Mouse (Mus musculus): Measurements from ENCODE around the gene Tuba1b. TPM values are rescaled to one million over a fixed set of nuclear protein-coding genes. Genes with fewer than 3 reads are reported as not detected.
"Not testable (repeated sequence)": the region's sequence is repeated elsewhere in the genome, so short reads cannot be mapped to it uniquely, and the experiment has no call there.

Tuba1b gene
- polyA plus RNA-seq, 1 experiment from 2014 or later, result 1,719 TPM

- H3K9ac ChIP-seq (ENCODE audit: low read length), result peak overlapping the region; percentile 88
- H3K27ac ChIP-seq (ENCODE audit: low read depth, low read length), result peak overlapping the region; percentile 99
- H3K4me3 ChIP-seq (ENCODE audit: low read depth, low read length), result peak overlapping the region; percentile 69
- 10% methylated on average over 8 of the region's 9 CpGs for WGBS
- ATAC-seq, result 0 out of 2 replicates have a peak, but pooled peaks have one; percentile 16
- H3K9me3 ChIP-seq (replicated peaks; ENCODE audit: control insufficient read depth, low read length); H3K27me3 ChIP-seq (replicated peaks; ENCODE audit: control insufficient read depth, insufficient read depth, low read length); DNase-seq (ENCODE audit: low spot score): not testable (repeated sequence)
- H3K4me1 ChIP-seq (ENCODE audit: control insufficient read depth, insufficient read depth, low read length), result peaks cover 16% of the 10 kb centered on the region
- peak overlapping the region; percentile 96 for H3K4me2 ChIP-seq (ENCODE audit: low read length)
- peaks cover 19% of the 10 kb centered on the region for H3K36me3 ChIP-seq (ENCODE audit: control insufficient read depth, insufficient read depth, low read length)
Measured at GRCm38 (mm10) chr15:98933004-98933671, 1.2 kb downstream of the Tuba1b start.

GRCm38 (mm10) chr15:98930998-98931397 is 3.4 kb downstream of the Tuba1b start:
- H3K36me3 ChIP-seq (ENCODE audit: control insufficient read depth, insufficient read depth, low read length), result peaks cover 19% of the 10 kb centered on the region
- no peak overlapping the region for H3K4me2 ChIP-seq (ENCODE audit: low read length)
- no peaks in the 10 kb centered on the region for H3K27me3 ChIP-seq (replicated peaks; ENCODE audit: control insufficient read depth, insufficient read depth, low read length)
- ATAC-seq (no peak), DNase-seq (ENCODE audit: low spot score) (no peak)
- H3K4me1 ChIP-seq (ENCODE audit: control insufficient read depth, insufficient read depth, low read length), result peaks cover 16% of the 10 kb centered on the region
- 66% methylated on average over 3 of the region's 3 CpGs for WGBS
- no peaks in the 10 kb centered on the region for H3K9me3 ChIP-seq (replicated peaks; ENCODE audit: control insufficient read depth, low read length)
- H3K27ac ChIP-seq (ENCODE audit: low read depth, low read length), result no peak overlapping the region
- H3K9ac ChIP-seq (ENCODE audit: low read length), result no peak overlapping the region
- H3K4me3 ChIP-seq (ENCODE audit: low read depth, low read length), result no peak overlapping the region

GRCm38 (mm10) chr15:98930017-98930734 is 4.2 kb downstream of the Tuba1b start:
- Histone ChIP-seq H3K9me3 (replicated peaks; ENCODE audit: control insufficient read depth, low read length) (no peaks in the 10 kb centered on the region), H3K36me3 (ENCODE audit: control insufficient read depth, insufficient read depth, low read length) (peaks cover 19% of the 10 kb centered on the region), H3K4me3 (ENCODE audit: low read depth, low read length) (no peak overlapping the region), H3K4me2 (ENCODE audit: low read length) (no peak overlapping the region), H3K27me3 (replicated peaks; ENCODE audit: control insufficient read depth, insufficient read depth, low read length) (no peaks in the 10 kb centered on the region), H3K4me1 (ENCODE audit: control insufficient read depth, insufficient read depth, low read length) (peaks cover 8% of the 10 kb centered on the region), H3K27ac (ENCODE audit: low read depth, low read length) (no peak overlapping the region), H3K9ac (ENCODE audit: low read length) (no peak overlapping the region)
- 46% methylated on average over 8 of the region's 8 CpGs for WGBS
- DNase-seq (ENCODE audit: low spot score) (no peak), ATAC-seq (no peak)

GRCm38 (mm10) chr15:98928598-98929240 is 5.6 kb downstream of the Tuba1b start:
- H3K27ac ChIP-seq (ENCODE audit: low read depth, low read length), result no peak overlapping the region
- H3K36me3 ChIP-seq (ENCODE audit: control insufficient read depth, insufficient read depth, low read length), result peaks cover 19% of the 10 kb centered on the region
- 15% methylated on average over 13 of the region's 13 CpGs for WGBS
- no peak overlapping the region for H3K4me2 ChIP-seq (ENCODE audit: low read length)
- no peak overlapping the region for H3K9ac ChIP-seq (ENCODE audit: low read length)
- H3K9me3 ChIP-seq (replicated peaks; ENCODE audit: control insufficient read depth, low read length), result no peaks in the 10 kb centered on the region
- H3K4me3 ChIP-seq (ENCODE audit: low read depth, low read length), result no peak overlapping the region
- peaks cover 4% of the 10 kb centered on the region; the same call in 1 of the 2 replicates for H3K4me1 ChIP-seq (ENCODE audit: control insufficient read depth, insufficient read depth, low read length)
- peak; percentile 61; the same call in 1 of the 2 replicates for ATAC-seq
- H3K27me3 ChIP-seq (replicated peaks; ENCODE audit: control insufficient read depth, insufficient read depth, low read length), result no peaks in the 10 kb centered on the region
- peak; percentile 88 for DNase-seq (ENCODE audit: low spot score)

- 86% methylated on average over 5 of the region's 5 CpGs for WGBS
- H3K27me3 ChIP-seq (replicated peaks; ENCODE audit: control insufficient read depth, insufficient read depth, low read length), result no peaks in the 10 kb centered on the region
Measured at GRCm38 (mm10) chr15:98927566-98927965, 6.8 kb downstream of the Tuba1b start.

GRCm38 (mm10) chr15:98924682-98925081 is 9.7 kb downstream of the Tuba1b start:
- Histone ChIP-seq H3K27ac (ENCODE audit: low read depth, low read length) (no peak overlapping the region), H3K27me3 (replicated peaks; ENCODE audit: control insufficient read depth, insufficient read depth, low read length) (no peaks in the 10 kb centered on the region), H3K4me1 (ENCODE audit: control insufficient read depth, insufficient read depth, low read length) (no peaks in the 10 kb centered on the region), H3K4me3 (ENCODE audit: low read depth, low read length) (no peak overlapping the region), H3K9me3 (replicated peaks; ENCODE audit: control insufficient read depth, low read length) (no peaks in the 10 kb centered on the region), H3K36me3 (ENCODE audit: control insufficient read depth, insufficient read depth, low read length) (no peaks in the 10 kb centered on the region), H3K9ac (ENCODE audit: low read length) (no peak overlapping the region), H3K4me2 (ENCODE audit: low read length) (no peak overlapping the region)
- ATAC-seq (no peak), DNase-seq (ENCODE audit: low spot score) (no peak)
- WGBS, result 75% methylated on average over 3 of the region's 3 CpGs

More at GRCm38 (mm10) chr15:98927566-98927965, 6.8 kb downstream of the Tuba1b start:
- Histone ChIP-seq H3K36me3 (ENCODE audit: control insufficient read depth, insufficient read depth, low read length) (peaks cover 14% of the 10 kb centered on the region), H3K27ac (ENCODE audit: low read depth, low read length) (no peak overlapping the region), H3K4me3 (ENCODE audit: low read depth, low read length) (no peak overlapping the region), H3K9ac (ENCODE audit: low read length) (no peak overlapping the region), H3K4me1 (ENCODE audit: control insufficient read depth, insufficient read depth, low read length) (no peaks in the 10 kb centered on the region), H3K9me3 (replicated peaks; ENCODE audit: control insufficient read depth, low read length) (no peaks in the 10 kb centered on the region), H3K4me2 (ENCODE audit: low read length) (no peak overlapping the region)
- DNase-seq (ENCODE audit: low spot score) (no peak), ATAC-seq (no peak)

- H3K4me3 ChIP-seq (ENCODE audit: low read depth, low read length), result no peak overlapping the region
- H3K27me3 ChIP-seq (replicated peaks; ENCODE audit: control insufficient read depth, insufficient read depth, low read length), result no peaks in the 10 kb centered on the region
- 88% methylated on average over 2 of the region's 2 CpGs for WGBS
- peaks cover 2% of the 10 kb centered on the region; the same call in 1 of the 2 replicates for H3K4me1 ChIP-seq (ENCODE audit: control insufficient read depth, insufficient read depth, low read length)
- no peak overlapping the region for H3K27ac ChIP-seq (ENCODE audit: low read depth, low read length)
- H3K36me3 ChIP-seq (ENCODE audit: control insufficient read depth, insufficient read depth, low read length), result no peaks in the 10 kb centered on the region
- no peaks in the 10 kb centered on the region for H3K9me3 ChIP-seq (replicated peaks; ENCODE audit: control insufficient read depth, low read length)
- no peak overlapping the region for H3K4me2 ChIP-seq (ENCODE audit: low read length)
- ATAC-seq (no peak), DNase-seq (ENCODE audit: low spot score) (no peak)
- no peak overlapping the region for H3K9ac ChIP-seq (ENCODE audit: low read length)
Measured at GRCm38 (mm10) chr15:98923031-98923537, 11.3 kb downstream of the Tuba1b start.

- H3K27ac ChIP-seq (ENCODE audit: low read depth, low read length), result no peak overlapping the region
- WGBS, result 58% methylated on average over 3 of the region's 3 CpGs
- no peak overlapping the region for H3K9ac ChIP-seq (ENCODE audit: low read length)
- H3K36me3 ChIP-seq (ENCODE audit: control insufficient read depth, insufficient read depth, low read length), result no peaks in the 10 kb centered on the region
- no peaks in the 10 kb centered on the region for H3K27me3 ChIP-seq (replicated peaks; ENCODE audit: control insufficient read depth, insufficient read depth, low read length)
- ATAC-seq, result no peak
- H3K4me2 ChIP-seq (ENCODE audit: low read length), result no peak overlapping the region
- H3K4me1 ChIP-seq (ENCODE audit: control insufficient read depth, insufficient read depth, low read length), result peaks cover 2% of the 10 kb centered on the region; the same call in 1 of the 2 replicates
- H3K4me3 ChIP-seq (ENCODE audit: low read depth, low read length), result no peak overlapping the region
- H3K9me3 ChIP-seq (replicated peaks; ENCODE audit: control insufficient read depth, low read length), result no peaks in the 10 kb centered on the region
- DNase-seq (ENCODE audit: low spot score), result no peak
Measured at GRCm38 (mm10) chr15:98922581-98922980, 11.8 kb downstream of the Tuba1b start.

Measured in forebrain, embryonic 14.5 days (tissue).